Mouse (Mus musculus): ENCODE measurements around the gene Inpp5a. TPM values are rescaled to one million over a fixed set of nuclear protein-coding genes. Genes with fewer than 3 reads are reported as not detected.
A peak's percentile ranks its signal among the peaks of the same experiment; 100 is the strongest.

Gene Inpp5a
- polyA plus RNA-seq, 1 experiment, result 27.5 TPM

DNA sequence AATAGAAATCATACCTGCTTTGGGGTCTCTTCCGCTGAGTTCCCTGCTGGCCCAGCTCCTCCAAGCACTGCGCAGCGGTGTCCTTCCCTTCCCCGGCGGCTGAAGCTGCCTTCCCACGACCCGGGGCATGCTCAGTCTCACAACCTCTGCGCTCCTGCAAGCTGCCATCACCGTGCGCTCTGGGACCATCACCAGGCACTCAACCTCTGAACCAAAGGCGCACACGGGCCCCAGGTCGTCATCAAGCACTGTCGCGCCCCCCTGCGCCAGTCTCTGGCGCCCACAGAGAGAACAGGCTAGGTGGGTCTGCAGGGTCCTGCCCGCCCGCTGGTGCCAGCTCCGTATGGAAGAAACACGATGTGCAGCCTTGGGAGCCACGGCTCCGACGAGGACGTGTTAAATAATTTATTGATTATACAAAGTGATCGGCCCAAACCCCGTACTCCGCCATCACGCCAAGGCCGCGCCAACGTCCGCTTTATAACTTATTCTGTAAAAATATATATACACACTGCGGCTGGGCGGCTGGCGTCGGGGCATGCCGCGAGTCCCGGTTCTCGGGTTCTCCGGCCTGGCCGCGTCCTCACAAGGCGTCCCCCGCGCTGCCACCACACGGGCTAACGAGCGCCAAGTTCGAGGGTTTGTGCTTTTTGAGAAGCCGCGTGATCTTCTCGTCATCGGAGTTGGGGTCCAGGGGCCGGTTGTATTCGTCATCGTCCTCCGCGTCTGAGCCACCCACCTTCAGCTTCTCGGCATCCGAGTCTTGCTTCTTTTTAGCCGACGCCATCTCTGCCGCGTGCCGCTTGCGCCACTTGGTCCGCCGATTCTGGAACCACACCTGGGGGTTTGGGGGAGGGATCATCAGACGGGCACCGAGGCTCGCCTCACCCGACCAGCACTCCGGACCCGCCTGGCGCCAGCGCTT is 192.2 kb downstream of the Inpp5a start:
- TF ChIP-seq CTCF (conservative IDR thresholded peaks at IDR 0.05; ENCODE audit: insufficient read depth, insufficient read length, low read depth, low read length), result no peak
- no peak for TF ChIP-seq POLR2A (IDR thresholded peaks at IDR 0.05; ENCODE audit: low read depth, low read length)
- DNase-seq, result peak; percentile 5
- H3K4me3 ChIP-seq (ENCODE audit: insufficient read depth, low read depth, low read length), result no peak overlapping the region
- H3K4me1 ChIP-seq (ENCODE audit: control insufficient read depth, insufficient read depth, low read length), result 0 out of 2 replicates have a peak, but pooled peaks cover 3% of the 10 kb centered on the region
- H3K27me3 ChIP-seq (replicated peaks; ENCODE audit: control insufficient read depth, insufficient read depth, low read length), result peaks cover 3% of the 10 kb centered on the region
- no peak overlapping the region for H3K27ac ChIP-seq (ENCODE audit: insufficient read depth, low read depth, low read length)
- no peaks in the 10 kb centered on the region; the same call in 1 of the 2 replicates for H3K36me3 ChIP-seq (ENCODE audit: control insufficient read depth, insufficient read depth, low read length)
- WGBS, result 13% methylated on average over 78 of the region's 78 CpGs

DNA sequence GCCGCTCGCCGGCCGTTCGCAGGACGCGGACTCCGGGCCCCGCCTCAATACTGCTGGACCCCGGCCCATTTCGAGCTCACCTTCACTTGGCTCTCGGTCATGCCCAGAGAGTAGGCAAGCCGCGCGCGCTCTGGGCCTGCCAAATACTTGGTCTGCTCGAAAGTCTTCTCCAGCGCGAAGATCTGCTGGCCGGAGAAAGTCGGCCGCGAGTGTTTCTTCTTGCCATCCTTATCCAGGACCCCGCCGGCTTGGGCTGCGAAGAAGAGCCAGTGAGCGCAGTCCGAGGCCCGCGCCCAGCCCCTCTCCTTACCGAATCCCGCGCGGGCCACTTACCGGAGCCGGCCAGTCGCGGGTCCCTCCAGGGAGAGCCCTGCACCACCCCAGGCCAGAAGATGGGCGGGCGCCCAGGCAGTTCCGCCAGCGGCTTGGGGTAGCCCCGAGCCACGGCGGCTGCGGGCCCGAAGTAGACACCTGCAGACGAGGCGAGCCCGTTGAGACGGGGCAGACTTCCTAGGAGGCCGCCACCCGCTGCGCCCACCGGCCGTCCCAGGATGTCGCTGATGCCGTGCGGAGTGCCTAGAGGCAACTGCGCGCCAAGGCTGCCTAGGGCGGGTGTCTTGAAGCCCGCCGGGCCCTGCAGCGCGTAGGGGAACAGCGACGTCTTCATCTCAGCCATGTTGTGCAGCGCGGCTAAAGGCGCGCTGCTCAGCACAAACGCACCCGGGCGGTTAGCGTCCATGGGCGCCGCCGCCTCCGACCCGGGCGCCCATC is 193.1 kb downstream of the Inpp5a start:
- peaks cover 3% of the 10 kb centered on the region for H3K27me3 ChIP-seq (replicated peaks; ENCODE audit: control insufficient read depth, insufficient read depth, low read length)
- H3K4me1 ChIP-seq (ENCODE audit: control insufficient read depth, insufficient read depth, low read length), result 0 out of 2 replicates have a peak, but pooled peaks cover 3% of the 10 kb centered on the region
- peak; percentile 5 for DNase-seq
- H3K36me3 ChIP-seq (ENCODE audit: control insufficient read depth, insufficient read depth, low read length), result no peaks in the 10 kb centered on the region
- H3K4me3 ChIP-seq (ENCODE audit: insufficient read depth, low read depth, low read length), result no peak overlapping the region
- no peak overlapping the region for H3K27ac ChIP-seq (ENCODE audit: insufficient read depth, low read depth, low read length)
- 1% methylated on average over 82 of the region's 82 CpGs for WGBS
- no peak for TF ChIP-seq POLR2A (IDR thresholded peaks at IDR 0.05; ENCODE audit: low read depth, low read length)
- no peak for TF ChIP-seq CTCF (conservative IDR thresholded peaks at IDR 0.05; ENCODE audit: insufficient read depth, insufficient read length, low read depth, low read length)

DNA sequence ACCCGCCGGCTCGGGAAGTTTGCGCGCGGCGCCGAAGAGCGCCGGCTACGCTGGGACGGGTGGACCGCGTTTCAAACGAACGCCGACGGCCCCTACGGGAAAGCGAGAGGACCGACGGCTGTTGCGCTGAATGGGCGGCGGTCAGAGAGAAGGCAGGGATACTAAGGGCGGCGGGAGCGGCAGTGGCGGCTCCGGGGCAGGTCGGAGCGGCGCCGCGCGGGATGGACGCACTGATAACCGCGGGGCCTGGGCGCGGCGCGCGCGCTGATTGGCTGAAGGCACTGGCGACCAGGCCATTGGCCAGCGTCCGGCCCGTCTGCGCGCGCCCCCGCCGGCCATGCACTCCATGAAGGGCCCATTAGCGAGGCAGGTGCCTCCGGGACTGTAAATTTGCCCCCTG is 193.7 kb downstream of the Inpp5a start, which contains the start of gene Nkx6-2:
Gene Nkx6-2 (minus strand): TSS at position 203 of the 400 bp plus-strand sequence.
- Histone ChIP-seq H3K4me1 (ENCODE audit: control insufficient read depth, insufficient read depth, low read length) (0 out of 2 replicates have a peak, but pooled peaks cover 3% of the 10 kb centered on the region), H3K36me3 (ENCODE audit: control insufficient read depth, insufficient read depth, low read length) (no peaks in the 10 kb centered on the region), H3K4me3 (ENCODE audit: insufficient read depth, low read depth, low read length) (peak within 1 kb of the TSS; percentile 8; the same call in 1 of the 2 replicates), H3K27me3 (replicated peaks; ENCODE audit: control insufficient read depth, insufficient read depth, low read length) (peaks cover 3% of the 10 kb centered on the region), H3K27ac (ENCODE audit: insufficient read depth, low read depth, low read length) (no peak within 1 kb of the TSS)
- DNase-seq, result peak; percentile 31
- TF ChIP-seq POLR2A (IDR thresholded peaks at IDR 0.05; ENCODE audit: low read depth, low read length) (no peak), CTCF (conservative IDR thresholded peaks at IDR 0.05; ENCODE audit: insufficient read depth, insufficient read length, low read depth, low read length) (no peak)
- 2% methylated on average over 52 of the region's 56 CpGs for WGBS

DNA sequence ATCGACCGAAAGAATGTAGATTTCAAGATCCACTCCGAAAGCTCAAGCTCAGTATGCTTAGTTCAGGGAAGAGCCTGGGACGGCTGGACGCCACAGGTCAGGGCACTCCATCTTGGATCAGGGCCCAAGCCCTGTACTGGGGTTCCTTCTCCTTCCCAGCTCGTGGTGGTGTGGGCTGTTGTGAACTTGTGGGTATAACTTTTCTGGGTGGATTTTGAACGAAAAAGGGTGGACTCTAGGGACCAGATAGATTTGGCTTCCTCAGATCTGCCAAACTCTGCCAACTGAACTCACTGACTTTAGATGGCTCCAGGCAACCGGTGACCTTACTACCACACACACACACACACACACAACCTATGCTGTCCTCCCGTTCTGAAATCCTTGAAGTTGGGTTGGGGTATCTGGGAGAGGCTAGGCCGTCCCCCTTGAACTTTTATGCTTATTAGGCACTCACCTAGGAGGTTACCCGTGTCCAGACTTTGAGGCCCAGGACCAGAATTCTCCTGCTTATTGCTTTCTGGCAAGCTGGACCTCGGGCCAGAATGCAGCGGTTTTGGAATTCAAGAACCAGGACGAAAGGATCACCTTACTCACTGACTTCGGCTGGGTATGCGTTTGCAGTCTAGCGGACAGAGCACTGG is 194.3 kb downstream of the Inpp5a start:
- Histone ChIP-seq H3K4me3 (ENCODE audit: insufficient read depth, low read depth, low read length) (no peak overlapping the region), H3K36me3 (ENCODE audit: control insufficient read depth, insufficient read depth, low read length) (no peaks in the 10 kb centered on the region), H3K27ac (ENCODE audit: insufficient read depth, low read depth, low read length) (no peak overlapping the region), H3K27me3 (replicated peaks; ENCODE audit: control insufficient read depth, insufficient read depth, low read length) (peaks cover 3% of the 10 kb centered on the region), H3K4me1 (ENCODE audit: control insufficient read depth, insufficient read depth, low read length) (0 out of 2 replicates have a peak, but pooled peaks cover 3% of the 10 kb centered on the region)
- TF ChIP-seq POLR2A (IDR thresholded peaks at IDR 0.05; ENCODE audit: low read depth, low read length), result no peak
- TF ChIP-seq CTCF (conservative IDR thresholded peaks at IDR 0.05; ENCODE audit: insufficient read depth, insufficient read length, low read depth, low read length), result no peak
- 40% methylated on average over 17 of the region's 17 CpGs for WGBS
- no peak for DNase-seq

GRCm38 (mm10) chr7:139584221-139585175 is 195.6 kb downstream of the Inpp5a start:
- TF ChIP-seq POLR2A (IDR thresholded peaks at IDR 0.05; ENCODE audit: low read depth, low read length) (no peak), CTCF (conservative IDR thresholded peaks at IDR 0.05; ENCODE audit: insufficient read depth, insufficient read length, low read depth, low read length) (no peak)
- no peaks in the 10 kb centered on the region for H3K36me3 ChIP-seq (ENCODE audit: control insufficient read depth, insufficient read depth, low read length)
- WGBS, result 5% methylated on average over 53 of the region's 53 CpGs
- peaks cover 3% of the 10 kb centered on the region for H3K27me3 ChIP-seq (replicated peaks; ENCODE audit: control insufficient read depth, insufficient read depth, low read length)
- H3K4me3 ChIP-seq (ENCODE audit: insufficient read depth, low read depth, low read length), result no peak overlapping the region
- H3K27ac ChIP-seq (ENCODE audit: insufficient read depth, low read depth, low read length), result no peak overlapping the region
- DNase-seq, result peak; percentile 9
- 0 out of 2 replicates have a peak, but pooled peaks cover 3% of the 10 kb centered on the region for H3K4me1 ChIP-seq (ENCODE audit: control insufficient read depth, insufficient read depth, low read length)
